Mouse (Mus musculus) myocyte (in vitro differentiated cells): ENCODE measurements around the gene Ngrn.

Source experiments
- E2F4 ChIP-seq: IDR thresholded peaks from one replicate; pipeline ENCODE4 v1.6.1; 2011; ENCODE audit warnings: mild to moderate bottlenecking, control low read depth, moderate library complexity; ENCODE audit not compliant: insufficient read depth
- MAX ChIP-seq: IDR thresholded peaks from one replicate; pipeline ENCODE4 v1.6.1; 2011; ENCODE audit warnings: low read depth, mild to moderate bottlenecking, control low read depth
- MYOD1 ChIP-seq, 3 experiments: IDR thresholded peaks; one replicate each; pipeline ENCODE4 v1.6.1; 2011; ENCODE audit warnings: control low read depth in 2 of 3, low read depth in 2 of 3, mild to moderate bottlenecking in 2 of 3, moderate library complexity in 1 of 3; ENCODE audit not compliant: insufficient read length in 2 of 3, control insufficient read depth in 1 of 3
- MYOG ChIP-seq, 3 experiments: IDR thresholded peaks; one replicate each; pipeline ENCODE4 v1.6.1; 2011; ENCODE audit warnings: control low read depth in 2 of 3, low read depth in 2 of 3, mild to moderate bottlenecking in 2 of 3; ENCODE audit not compliant: insufficient read length in 2 of 3, control insufficient read depth in 1 of 3, insufficient read depth in 1 of 3
- POLR2A ChIP-seq: IDR thresholded peaks from one replicate; pipeline ENCODE4 v1.6.1; 2011; ENCODE audit warnings: low read depth, mild to moderate bottlenecking, control low read depth, moderate library complexity; ENCODE audit not compliant: insufficient read length
- SRF ChIP-seq: IDR thresholded peaks from one replicate; pipeline ENCODE4 v1.6.1; 2011; ENCODE audit warnings: low read depth; ENCODE audit not compliant: control insufficient read depth, insufficient read length
- TCF12 ChIP-seq: IDR thresholded peaks from one replicate; pipeline ENCODE4 v1.6.1; 2011; ENCODE audit warnings: mild to moderate bottlenecking, control low read depth; ENCODE audit not compliant: poor library complexity, insufficient read depth, severe bottlenecking
- USF1 ChIP-seq: IDR thresholded peaks from one replicate; pipeline ENCODE4 v1.6.1; 2011; ENCODE audit warnings: low read depth, mild to moderate bottlenecking, control low read depth, moderate library complexity

- TF ChIP-seq TCF12 (no peak), POLR2A (no peak), MYOG (IDR thresholded peaks at IDR 0.05; ENCODE audit: control insufficient read depth in 1 of 3, insufficient read depth in 1 of 3, insufficient read length in 2 of 3, low read depth in 2 of 3) (no peak), USF1 (no peak), MAX (no peak), MYOD1 (IDR thresholded peaks at IDR 0.05; ENCODE audit: control insufficient read depth in 1 of 3, insufficient read length in 2 of 3, low read depth in 2 of 3) (no peak), E2F4 (no peak), SRF (no peak)
Observed at GRCm38 (mm10) chr7:80252886-80253285, 8.1 kb upstream of the Ngrn start.
